8 mouse cellular contexts compared by ENCODE assay signal in genomic region chr11:74897678-74898516, GRCm38 (mm10). TPM values are rescaled to one million over a fixed set of nuclear protein-coding genes. Genes with fewer than 3 reads are reported as not detected.
DNase-seq lines count a peak whose midpoint lies in the region; ATAC-seq and TF ChIP-seq lines count a peak whose summit lies in the region.

Tsr1 (plus strand) TSS chr11:74898071.

- H3K9me3 ChIP-seq in hindbrain, embryonic 15.5 days: no peaks in the 10 kb centered on the region

- peak; percentile 89 for DNase-seq in T-cell, adult 2 months (ENCODE audit: low spot score)
- DNase-seq in cerebellum, postnatal 25 days: peak; percentile 90 to 93
- DNase-seq in frontal cortex, postnatal 36 days (ENCODE audit: low spot score in 2 of 2): peak; percentile 85 to 94
- peak; percentile 82 to 89 for DNase-seq in left cerebral cortex, adult 2 months (ENCODE audit: extremely low spot score in 1 of 2, low spot score in 2 of 2)
- DNase-seq in right cerebral cortex, adult 2 months (ENCODE audit: low spot score in 2 of 2): peak; percentile 85 to 90
- peak; percentile 92 for DNase-seq in urinary bladder, postnatal 14 days (ENCODE audit: low spot score)

- peaks cover 30% of the 10 kb centered on the region for H3K36me3 ChIP-seq in hindbrain, embryonic 15.5 days

- ATAC-seq in hindbrain, embryonic 15.5 days (ENCODE audit: low FRiP score, low read depth): peak; percentile 87
- ATAC-seq in megakaryocyte, adult 5-6 weeks (ENCODE audit: poor library complexity, severe bottlenecking): peak; percentile 90

- peak within 1 kb of the TSS; percentile 96 for H3K4me3 ChIP-seq in hindbrain, embryonic 15.5 days
- peak within 1 kb of the TSS; percentile 63 for H3K4me3 ChIP-seq in left cerebral cortex, adult 2 months

- intact Hi-C loops in left cerebral cortex, adult 2 months (cut with DNase I): loop anchor here (1.0 kb wide), 1 partner anchor 21 kb away; no protein-coding TSS in a partner anchor

- H3K4me1 ChIP-seq in hindbrain, embryonic 15.5 days (replicated peaks): peaks cover 38% of the 10 kb centered on the region

- H3K27ac ChIP-seq in hindbrain, embryonic 15.5 days (replicated peaks): peak within 1 kb of the TSS; percentile 96
- H3K27ac ChIP-seq in left cerebral cortex, adult 2 months: peak within 1 kb of the TSS; percentile 97

- peak within 1 kb of the TSS; percentile 91 for H3K9ac ChIP-seq in hindbrain, embryonic 15.5 days

- peak within 1 kb of the TSS; percentile 86 for H3K4me2 ChIP-seq in hindbrain, embryonic 15.5 days

- under 1% methylated on average over 54 of the region's 54 CpGs for WGBS in hindbrain, embryonic 15.5 days

- no peaks in the 10 kb centered on the region for H3K27me3 ChIP-seq in hindbrain, embryonic 15.5 days

- no peak; the same call in 1 of the 2 replicates for TF ChIP-seq CTCF in left cerebral cortex, adult 2 months (IDR thresholded peaks at IDR 0.05)

RNA-seq across cellular contexts. Expression of gene Tsr1, which starts in this region (rescaled TPM):
- polyA plus RNA-seq in hindbrain, embryonic 15.5 days (2015; fragmentation: Nextera tagmentation; extraction: Ambion mirVana): 26.5 and 29.0 TPM in 2 replicates
- 10 to 100 TPM; 28.2 to 34.0 TPM for total RNA-seq in left cerebral cortex, adult 2 months (2021)
- total RNA-seq in megakaryocyte, adult 5-6 weeks (2015): 7.7 and 9.1 TPM in 2 replicates
- 17.3 and 18.7 TPM in 2 replicates for total RNA-seq in megakaryocyte, adult 5-6 weeks (2017)

Comparison
In these comparisons a context has a peak if more than half of its experiments do, and no peak if none do; other contexts are left out.
1. Peak in every context shown above with its lines: DNase-seq, ATAC-seq, H3K4me3 ChIP-seq and H3K27ac ChIP-seq.